Mouse (Mus musculus) spleen, postnatal 36 days (tissue): ENCODE measurements at regions not wholly inside any gene's neighbourhood (a gene's known extent, or its start where the extent isn't known, plus 50 kb on each side); places are given as distances from the start of the nearest gene placed in this dataset.

Experiments used
- DNase-seq, 2 experiments: peaks; one replicate each; pipeline ENCODE4 v3.0.0; 2022; ENCODE audit warnings: low spot score in 2 of 2, mixed read lengths in 1 of 2

- DNase-seq = no peak
Measured at GRCm38 (mm10) chr3:60411746-60412145, 60.9 kb upstream of the Mbnl1 start.

GRCm38 (mm10) chr3:60412206-60412605, 60.4 kb upstream of the Mbnl1 start:
- DNase-seq = no peak

GRCm38 (mm10) chr3:60413749-60414148, 58.9 kb upstream of the Mbnl1 start:
- peak; percentile 62 for DNase-seq

GRCm38 (mm10) chr3:60417001-60417400, 55.6 kb upstream of the Mbnl1 start:
- DNase-seq = no peak

- no peak for DNase-seq
Measured at GRCm38 (mm10) chr3:60418652-60419051, 54.0 kb upstream of the Mbnl1 start.

- DNase-seq = peak in 1 of 2 experiments; percentile 12
Measured at GRCm38 (mm10) chr3:60419216-60419615, 53.4 kb upstream of the Mbnl1 start.
